Mouse (Mus musculus) G1E (cell line): ENCODE data around the gene Adgrl3.

Experiments
- CTCF ChIP-seq: IDR thresholded peaks from 2 replicates; pipeline ENCODE4 v1.5.1; 2012; ENCODE audit warnings: low read depth, low read length, inconsistent platforms, mixed read lengths
- GATA1 ChIP-seq: IDR thresholded peaks from 2 replicates; pipeline ENCODE4 v1.6.1; 2012; ENCODE audit warnings: borderline replicate concordance, low read length, inconsistent platforms, mixed read lengths
- TAL1 ChIP-seq: conservative IDR thresholded peaks from 2 replicates; pipeline ENCODE4 v1.6.1; 2012; ENCODE audit warnings: low read depth, low read length, inconsistent platforms, mixed read lengths

- TF ChIP-seq GATA1 (no peak), CTCF (no peak), TAL1 (no peak)
Measured at GRCm38 (mm10) chr5:81256091-81256490, 236.2 kb downstream of the Adgrl3 start.
